Mouse (Mus musculus) c-Kit-positive CD71-positive TER-119-negative erythroid progenitor cells, embryonic 14.5 days (primary cell): Measurements from ENCODE around the gene Fbxl4.

ENCODE experiments used
- DNase-seq: peaks from one replicate; pipeline ENCODE4 v3.0.0-alpha.2; 2013; ENCODE audit warnings: low read depth

Fbxl4 gene

GRCm38 (mm10) chr4:22477711-22478230, 120.4 kb downstream of the Fbxl4 start:
- no peak for DNase-seq

GRCm38 (mm10) chr4:22478488-22479367, 121.4 kb downstream of the Fbxl4 start:
- no peak for DNase-seq

- DNase-seq = no peak
Observed at GRCm38 (mm10) chr4:22479368-22480090, 122.2 kb downstream of the Fbxl4 start.

GRCm38 (mm10) chr4:22480091-22480857, 122.9 kb downstream of the Fbxl4 start:
- no peak for DNase-seq

GRCm38 (mm10) chr4:22480858-22481205, 123.5 kb downstream of the Fbxl4 start:
- DNase-seq = no peak

GRCm38 (mm10) chr4:22482118-22482517, 124.8 kb downstream of the Fbxl4 start:
- DNase-seq = no peak

- no peak for DNase-seq
Observed at GRCm38 (mm10) chr4:22482756-22483280, 125.5 kb downstream of the Fbxl4 start.

- DNase-seq = no peak
Observed at GRCm38 (mm10) chr4:22483548-22483947, 126.2 kb downstream of the Fbxl4 start.
